ENCODE assay signal across 8 mouse cellular contexts in the genomic region with DNA sequence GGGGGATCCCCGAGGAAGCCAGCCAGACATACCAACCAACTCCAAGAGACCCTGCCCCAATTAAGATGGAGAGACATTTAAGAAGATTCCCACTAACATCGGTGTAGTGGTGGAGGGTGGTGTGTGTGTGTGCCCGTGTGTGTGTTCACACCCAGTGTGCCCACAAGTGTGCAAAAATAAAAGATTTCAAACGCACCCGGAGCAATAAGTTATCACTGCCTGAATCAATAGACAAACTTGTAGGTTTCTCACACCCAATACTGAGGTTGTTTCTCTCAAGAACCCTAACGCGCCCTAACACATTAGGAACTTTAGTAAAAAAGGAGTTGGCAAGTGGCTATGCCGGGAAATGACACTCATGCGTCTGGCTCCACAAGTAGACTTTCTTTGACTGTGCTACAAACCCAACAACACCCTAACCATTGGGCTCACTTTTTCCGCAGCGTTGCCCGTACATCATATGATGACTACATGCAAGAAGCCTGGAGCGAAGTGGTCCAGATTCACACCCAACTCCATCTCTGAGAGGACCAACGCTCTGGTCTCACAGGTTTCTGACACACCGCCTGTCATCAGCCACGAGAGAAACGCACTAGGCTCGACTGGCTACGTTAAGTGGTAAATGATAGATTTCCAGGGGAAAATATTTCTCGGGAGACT. TPM values are rescaled to one million over a fixed set of nuclear protein-coding genes. Genes with fewer than 3 reads are reported as not detected.
DNase-seq lines count a peak whose midpoint lies in the region; ATAC-seq lines count a peak whose summit lies in the region.

No protein-coding gene starts in this region.

- peaks cover 7% of the 10 kb centered on the region for H3K4me1 ChIP-seq in heart, embryonic 13.5 days

- peak overlapping the region; percentile 78 for H3K4me3 ChIP-seq in heart, embryonic 13.5 days

- DNase-seq in urinary bladder, postnatal 14 days (ENCODE audit: low spot score): peak; percentile 16
- no peak for DNase-seq in urinary bladder, postnatal 25 days (ENCODE audit: low spot score)
- DNase-seq in cerebellum, adult 9-11 months: peak; percentile 38
- DNase-seq in kidney, postnatal 10 days: peak; percentile 29
- DNase-seq in lung, postnatal 25 days (ENCODE audit: low spot score): peak; percentile 19
- DNase-seq in spleen, postnatal 4 days (ENCODE audit: low spot score in 2 of 2): peak; percentile 34 to 69
- DNase-seq in gastrocnemius, postnatal 10 days: no peak

- ATAC-seq in heart, embryonic 13.5 days (ENCODE audit: extremely low read depth, insufficient number of reproducible peaks, low FRiP score, low TSS enrichment): no peak

- no peaks in the 10 kb centered on the region for H3K9me3 ChIP-seq in heart, embryonic 13.5 days

- H3K27ac ChIP-seq in heart, embryonic 13.5 days (replicated peaks): peak overlapping the region; percentile 91

- WGBS in heart, embryonic 13.5 days: 29% methylated on average over 20 of the region's 20 CpGs

- no peaks in the 10 kb centered on the region for H3K36me3 ChIP-seq in heart, embryonic 13.5 days

- H3K27me3 ChIP-seq in heart, embryonic 13.5 days (replicated peaks): no peaks in the 10 kb centered on the region

- peak overlapping the region; percentile 91 for H3K9ac ChIP-seq in heart, embryonic 13.5 days

- peak overlapping the region; percentile 86 for H3K4me2 ChIP-seq in heart, embryonic 13.5 days

RNA-seq across cellular contexts. Expression of gene Uimc1, which starts 0.9 kb away (rescaled TPM):
- polyA plus RNA-seq in heart, embryonic 13.5 days (2015; fragmentation: Nextera tagmentation; extraction: Ambion mirVana): 15.1 and 16.1 TPM in 2 replicates
- 10 to 100 TPM; 17.3 to 22.8 TPM for total RNA-seq in gastrocnemius, postnatal 10 days (2021)

RNA-seq across cellular contexts. Expression of gene Zfp346, which starts 5.9 kb away (rescaled TPM):
- 16.1 and 19.3 TPM in 2 replicates for polyA plus RNA-seq in heart, embryonic 13.5 days (2015; fragmentation: Nextera tagmentation; extraction: Ambion mirVana)
- total RNA-seq in gastrocnemius, postnatal 10 days (2021): 10 to 100 TPM; 12.5 to 16.5 TPM

RNA-seq across cellular contexts. Expression of gene Gm17617, which starts 34.2 kb away (rescaled TPM):
- polyA plus RNA-seq in heart, embryonic 13.5 days (2015; fragmentation: Nextera tagmentation; extraction: Ambion mirVana): not detected in 2 replicates
- not detected for total RNA-seq in gastrocnemius, postnatal 10 days (2021)

RNA-seq across cellular contexts. Expression of gene Fgfr4, which starts 53.2 kb away (rescaled TPM):
- polyA plus RNA-seq in heart, embryonic 13.5 days (2015; fragmentation: Nextera tagmentation; extraction: Ambion mirVana): 0.98 and 1.1 TPM in 2 replicates
- 10 to 100 TPM; 16.3 to 24.5 TPM for total RNA-seq in gastrocnemius, postnatal 10 days (2021)

Comparison
In these comparisons a context has a peak if more than half of its experiments do, and no peak if none do; other contexts are left out.
1. DNase-seq: peak in urinary bladder, postnatal 14 days (single experiment), cerebellum, adult 9-11 months (single experiment), kidney, postnatal 10 days (single experiment), lung, postnatal 25 days (single experiment) and spleen, postnatal 4 days (2 of 2); none in urinary bladder, postnatal 25 days (single experiment) and gastrocnemius, postnatal 10 days (single experiment).